Mouse (Mus musculus): ENCODE data around the gene Elane.

DNA sequence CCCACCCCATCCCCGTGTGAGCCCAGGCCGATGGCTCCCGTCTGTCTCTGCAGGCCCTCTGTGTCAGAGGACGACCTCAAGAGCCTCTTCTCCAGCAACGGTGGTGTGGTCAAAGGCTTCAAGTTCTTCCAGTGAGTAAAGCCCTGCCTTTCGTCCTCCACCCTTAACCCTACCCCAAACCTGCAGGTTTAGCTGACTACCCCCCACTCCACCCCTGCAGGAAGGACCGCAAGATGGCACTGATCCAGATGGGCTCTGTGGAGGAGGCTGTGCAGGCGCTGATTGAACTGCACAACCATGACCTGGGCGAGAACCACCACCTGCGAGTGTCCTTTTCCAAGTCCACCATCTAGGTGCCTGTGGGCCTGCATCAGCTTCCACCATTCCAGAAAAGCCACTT lies 23.1 kb upstream of the Elane start:
- no peak for TF ChIP-seq CTCF (IDR thresholded peaks at IDR 0.05; ENCODE audit: low read depth)
- TF ChIP-seq EP300 (IDR thresholded peaks at IDR 0.05; ENCODE audit: low read depth) = no peak

Data from liver, postnatal 0 days (tissue).